ENCODE assay signal across 17 mouse cellular contexts in the genomic region with DNA sequence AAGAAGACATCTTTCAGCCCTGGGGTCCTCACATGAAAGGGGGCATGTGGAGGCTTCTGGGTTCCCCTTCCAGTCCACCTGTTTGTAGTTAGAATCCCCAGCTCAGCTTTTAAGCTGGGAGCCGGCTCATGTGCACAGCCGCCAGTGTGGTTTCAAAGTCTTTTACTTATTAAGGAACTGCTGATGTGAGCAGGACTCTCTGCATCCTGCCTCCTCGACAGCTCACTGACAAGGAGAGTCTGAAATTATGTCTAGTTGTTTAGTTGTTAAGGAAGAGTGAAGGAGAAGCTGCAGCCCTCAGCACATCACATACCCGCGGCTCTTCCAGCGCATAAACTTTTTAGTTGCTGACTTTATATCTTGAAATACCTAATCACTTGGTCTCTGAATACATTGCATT.
A peak's percentile ranks its signal among the peaks of the same experiment; 100 is the strongest.
DNase-seq lines count a peak whose midpoint lies in the region; ATAC-seq and TF ChIP-seq lines count a peak whose summit lies in the region.
"Had no signal": no experiment of that assay in that cellular context is flagged by ENCODE, and none has a peak within 500 bp of the region (broad histone marks: within the 10 kb centered on the region; RNA-seq: fewer than 3 reads in every experiment).

No protein-coding gene starts in this region.

- H3K36me3 ChIP-seq in hindbrain, postnatal 0 days (ENCODE audit: insufficient read depth, low read length) = no peaks in the 10 kb centered on the region
- H3K36me3 ChIP-seq in hindbrain, embryonic 12.5 days = no peaks in the 10 kb centered on the region
- no peaks in the 10 kb centered on the region for H3K36me3 ChIP-seq in midbrain, embryonic 14.5 days (ENCODE audit: control insufficient read depth, insufficient read depth, low read length)
- no peaks in the 10 kb centered on the region for H3K36me3 ChIP-seq in midbrain, embryonic 11.5 days (ENCODE audit: control insufficient read depth, insufficient read depth, low read length)
- H3K36me3 ChIP-seq in embryonic facial prominence, embryonic 12.5 days = no peaks in the 10 kb centered on the region
- H3K36me3 ChIP-seq in neural tube, embryonic 15.5 days = no peaks in the 10 kb centered on the region

- TF ChIP-seq CTCF in hindbrain, postnatal 0 days (IDR thresholded peaks at IDR 0.05; ENCODE audit: low read depth) = no peak

- peak overlapping the region; percentile 45 for H3K27ac ChIP-seq in hindbrain, postnatal 0 days
- H3K27ac ChIP-seq in hindbrain, embryonic 12.5 days = no peak overlapping the region
- H3K27ac ChIP-seq in midbrain, embryonic 14.5 days (replicated peaks; ENCODE audit: low read depth, low read length) = no peak overlapping the region
- H3K27ac ChIP-seq in midbrain, embryonic 11.5 days (ENCODE audit: low read depth, low read length) = no peak overlapping the region
- H3K27ac ChIP-seq in embryonic facial prominence, embryonic 12.5 days = peak overlapping the region; percentile 68
- peak overlapping the region; percentile 43 for H3K27ac ChIP-seq in neural tube, embryonic 15.5 days (replicated peaks)
- H3K27ac ChIP-seq: macrophage had no signal

- H3K4me3 ChIP-seq in hindbrain, postnatal 0 days (ENCODE audit: low read length) = no peak overlapping the region
- H3K4me3 ChIP-seq in hindbrain, embryonic 12.5 days = no peak overlapping the region
- no peak overlapping the region for H3K4me3 ChIP-seq in midbrain, embryonic 14.5 days (replicated peaks; ENCODE audit: low read depth, low read length)
- no peak overlapping the region for H3K4me3 ChIP-seq in midbrain, embryonic 11.5 days (ENCODE audit: low read depth, low read length)
- H3K4me3 ChIP-seq in embryonic facial prominence, embryonic 12.5 days = no peak overlapping the region
- H3K4me3 ChIP-seq in neural tube, embryonic 15.5 days (replicated peaks) = no peak overlapping the region

- 0 out of 2 replicates have a peak overlapping the region, but pooled peaks have one; percentile 5 for H3K4me2 ChIP-seq in hindbrain, postnatal 0 days (ENCODE audit: low read depth, low read length)
- H3K4me2 ChIP-seq in hindbrain, embryonic 12.5 days (replicated peaks) = no peak overlapping the region
- no peak overlapping the region for H3K4me2 ChIP-seq in midbrain, embryonic 14.5 days (ENCODE audit: low read length)
- no peak overlapping the region for H3K4me2 ChIP-seq in midbrain, embryonic 11.5 days
- H3K4me2 ChIP-seq in embryonic facial prominence, embryonic 12.5 days (replicated peaks) = no peak overlapping the region
- H3K4me2 ChIP-seq in neural tube, embryonic 15.5 days = no peak overlapping the region

- ATAC-seq in hindbrain, postnatal 0 days = no peak
- no peak for ATAC-seq in hindbrain, embryonic 12.5 days (ENCODE audit: low FRiP score)
- no peak for ATAC-seq in midbrain, embryonic 14.5 days (ENCODE audit: low FRiP score, low TSS enrichment)
- no peak for ATAC-seq in midbrain, embryonic 11.5 days (ENCODE audit: low FRiP score)
- no peak for ATAC-seq in embryonic facial prominence, embryonic 12.5 days (ENCODE audit: insufficient number of reproducible peaks, insufficient read depth, low FRiP score, low TSS enrichment)
- no peak for ATAC-seq in neural tube, embryonic 15.5 days (ENCODE audit: low FRiP score)
- ATAC-seq: CD4-positive, CD25-positive, alpha-beta regulatory T cell, adult 4 months; midbrain, embryonic 16.5 days had no signal

- intact Hi-C loops in gastrocnemius, postnatal 14 days (cut with DNase I; ENCODE audit: low total_unique reads) = no loop called here

- WGBS in hindbrain, postnatal 0 days = 67% methylated on average over 6 of the region's 6 CpGs
- 76% methylated on average over 6 of the region's 6 CpGs for WGBS in hindbrain, embryonic 12.5 days
- 77% methylated on average over 6 of the region's 6 CpGs for WGBS in midbrain, embryonic 14.5 days
- 83% methylated on average over 6 of the region's 6 CpGs for WGBS in midbrain, embryonic 11.5 days
- WGBS in embryonic facial prominence, embryonic 12.5 days = 52% methylated on average over 6 of the region's 6 CpGs
- 61% methylated on average over 6 of the region's 6 CpGs for WGBS in neural tube, embryonic 15.5 days

- no peaks in the 10 kb centered on the region for H3K27me3 ChIP-seq in hindbrain, postnatal 0 days (ENCODE audit: insufficient read depth, low read length)
- no peaks in the 10 kb centered on the region for H3K27me3 ChIP-seq in hindbrain, embryonic 12.5 days
- no peaks in the 10 kb centered on the region for H3K27me3 ChIP-seq in midbrain, embryonic 14.5 days (ENCODE audit: control insufficient read depth, insufficient read depth, low read length)
- no peaks in the 10 kb centered on the region for H3K27me3 ChIP-seq in midbrain, embryonic 11.5 days (ENCODE audit: control insufficient read depth, insufficient read depth, low read length)
- H3K27me3 ChIP-seq in embryonic facial prominence, embryonic 12.5 days = no peaks in the 10 kb centered on the region
- no peaks in the 10 kb centered on the region for H3K27me3 ChIP-seq in neural tube, embryonic 15.5 days (replicated peaks)

- DNase-seq in hindbrain, postnatal 0 days (ENCODE audit: low spot score) = no peak
- DNase-seq in midbrain, embryonic 14.5 days = peak; percentile 13
- DNase-seq in midbrain, embryonic 11.5 days (ENCODE audit: low spot score, missing footprints) = no peak
- DNase-seq in gastrocnemius, postnatal 14 days = no peak
- DNase-seq: adrenal gland, adult 2 months; cerebellum, adult 9-10 months; heart, adult 11 months; kidney, adult 11 months; liver; lung, adult 18-20 months; thymus, adult 2 months had no signal

- no peak overlapping the region for H3K9ac ChIP-seq in hindbrain, postnatal 0 days (replicated peaks; ENCODE audit: low read length)
- H3K9ac ChIP-seq in hindbrain, embryonic 12.5 days = no peak overlapping the region
- no peak overlapping the region for H3K9ac ChIP-seq in midbrain, embryonic 14.5 days (replicated peaks; ENCODE audit: low read length)
- no peak overlapping the region for H3K9ac ChIP-seq in midbrain, embryonic 11.5 days (ENCODE audit: low read length)
- H3K9ac ChIP-seq in embryonic facial prominence, embryonic 12.5 days = no peak overlapping the region
- no peak overlapping the region for H3K9ac ChIP-seq in neural tube, embryonic 15.5 days (replicated peaks)

- peaks cover 17% of the 10 kb centered on the region for H3K4me1 ChIP-seq in hindbrain, postnatal 0 days (ENCODE audit: insufficient read depth, low read length)
- H3K4me1 ChIP-seq in hindbrain, embryonic 12.5 days = 0 out of 2 replicates have a peak, but pooled peaks cover 6% of the 10 kb centered on the region
- H3K4me1 ChIP-seq in midbrain, embryonic 14.5 days (ENCODE audit: control insufficient read depth, insufficient read depth, low read length) = peaks cover 6% of the 10 kb centered on the region
- H3K4me1 ChIP-seq in midbrain, embryonic 11.5 days (ENCODE audit: control insufficient read depth, insufficient read depth, low read length) = no peaks in the 10 kb centered on the region
- H3K4me1 ChIP-seq in embryonic facial prominence, embryonic 12.5 days = peaks cover 11% of the 10 kb centered on the region; the same call in 1 of the 2 replicates
- peaks cover 20% of the 10 kb centered on the region for H3K4me1 ChIP-seq in neural tube, embryonic 15.5 days

- no peaks in the 10 kb centered on the region for H3K9me3 ChIP-seq in hindbrain, postnatal 0 days (ENCODE audit: low read length)
- no peaks in the 10 kb centered on the region for H3K9me3 ChIP-seq in hindbrain, embryonic 12.5 days (replicated peaks)
- no peaks in the 10 kb centered on the region for H3K9me3 ChIP-seq in midbrain, embryonic 14.5 days (ENCODE audit: control insufficient read depth, low read length)
- no peaks in the 10 kb centered on the region for H3K9me3 ChIP-seq in midbrain, embryonic 11.5 days (ENCODE audit: control insufficient read depth, low read length)
- no peaks in the 10 kb centered on the region for H3K9me3 ChIP-seq in embryonic facial prominence, embryonic 12.5 days
- no peaks in the 10 kb centered on the region for H3K9me3 ChIP-seq in neural tube, embryonic 15.5 days (replicated peaks)

Comparison
In these comparisons a context has a peak if more than half of its experiments do, and no peak if none do; other contexts are left out.
1. H3K27ac ChIP-seq: peak in hindbrain, postnatal 0 days (single experiment), embryonic facial prominence, embryonic 12.5 days (single experiment) and neural tube, embryonic 15.5 days (single experiment); none in hindbrain, embryonic 12.5 days (single experiment), midbrain, embryonic 14.5 days (single experiment) and midbrain, embryonic 11.5 days (single experiment).